Mouse (Mus musculus) bone marrow, adult 2 months (tissue): ENCODE results near the gene Lrrc8a.

Source experiments
- CTCF ChIP-seq: fragments of 200-500 bp; IDR thresholded peaks from 2 replicates; pipeline ENCODE4 v1.5.1; 2011; ENCODE audit warnings: low read length, control low read depth; ENCODE audit not compliant: control insufficient read depth, insufficient read depth
- POLR2A ChIP-seq: fragments of 200-500 bp; IDR thresholded peaks from 2 replicates; pipeline ENCODE4 v1.6.1; 2011; ENCODE audit warnings: low read depth, mild to moderate bottlenecking, control low read depth, low read length, borderline replicate concordance; ENCODE audit not compliant: control insufficient read depth

DNA sequence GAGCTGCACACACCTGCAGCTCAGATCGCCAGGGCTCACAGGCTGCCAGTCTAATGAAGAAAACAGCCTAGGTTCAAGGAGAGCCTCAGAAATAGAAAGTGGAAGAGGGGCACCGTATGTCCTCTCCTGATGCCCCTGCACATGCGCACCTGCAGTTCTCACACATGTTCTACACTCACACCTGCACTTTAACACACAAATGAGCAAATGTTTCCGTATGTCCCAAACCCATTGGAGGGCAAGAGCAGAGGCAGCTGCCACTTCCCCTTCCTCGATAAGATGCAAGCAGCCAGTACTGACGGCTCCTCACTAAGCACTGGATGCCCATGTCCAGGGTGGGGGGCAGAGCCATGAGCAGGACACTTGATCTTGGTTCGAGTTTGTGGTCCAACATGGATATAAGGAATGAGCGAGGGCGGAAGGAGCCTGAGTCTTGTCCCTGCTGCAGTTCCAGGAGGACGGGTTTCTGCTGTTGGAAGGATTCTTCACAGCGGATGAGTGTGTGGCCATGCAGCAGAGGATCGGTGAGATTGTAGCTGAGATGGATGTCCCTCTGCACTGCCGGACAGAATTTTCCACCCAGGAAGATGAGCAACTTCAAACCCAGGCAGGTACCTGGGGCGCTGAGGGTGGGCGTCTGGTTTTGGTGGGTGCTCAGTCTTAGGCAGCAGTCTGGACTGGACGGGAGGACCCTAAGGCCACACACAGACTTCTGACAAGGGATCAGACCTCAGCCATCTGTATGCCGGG is 31.9 kb downstream of the Lrrc8a start:
- no peak for TF ChIP-seq CTCF
- no peak for TF ChIP-seq POLR2A
